Mouse (Mus musculus) cerebellum, postnatal 4 days (tissue): ENCODE measurements around the gene Rasgrp1.
A peak's percentile ranks its signal among the peaks of the same experiment; 100 is the strongest.

Experiments used
- DNase-seq, 2 experiments: peaks; one replicate each; pipeline ENCODE4 v3.0.0; 2022; ENCODE audit warnings: low spot score in 2 of 2, mixed read lengths in 1 of 2

Gene Rasgrp1

DNA sequence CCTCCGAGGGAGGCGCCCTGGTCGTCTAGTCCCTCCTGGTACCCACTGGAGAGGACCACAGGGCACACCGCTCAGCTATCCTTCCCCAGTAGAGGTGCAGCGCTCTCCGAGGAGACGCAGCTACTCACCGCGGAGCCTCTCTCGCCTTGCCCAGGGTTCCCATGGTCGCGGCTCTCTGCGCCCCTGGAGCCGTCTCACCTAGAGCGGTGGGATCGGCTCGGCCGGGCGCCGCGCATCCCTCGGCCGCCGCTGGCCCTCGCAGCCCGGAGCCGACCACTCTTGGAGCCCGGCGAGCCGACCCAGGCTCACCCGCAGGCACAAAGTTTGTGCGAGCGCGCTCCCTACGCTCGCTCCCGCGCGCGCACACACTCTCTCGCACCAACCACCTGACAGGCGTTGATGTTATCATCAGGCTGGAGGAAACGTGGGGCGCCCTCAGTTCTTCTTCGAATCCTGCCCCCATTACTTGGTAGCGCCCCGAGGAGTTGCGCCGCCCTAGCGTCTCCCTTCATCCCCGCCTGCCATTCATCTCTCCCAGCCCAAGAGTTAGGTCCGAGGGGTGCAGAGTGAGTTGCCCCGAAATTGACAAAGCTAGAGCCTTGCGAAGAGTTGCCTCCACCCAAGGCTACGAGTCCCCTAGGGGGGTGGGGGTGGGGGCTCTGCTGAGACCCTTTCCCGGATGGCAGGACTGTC lies at the start of gene Rasgrp1:
Rasgrp1 (minus strand) TSS at position 455 of the 693 bp plus-strand sequence.
- no peak for DNase-seq

GRCm38 (mm10) chr2:117389925-117390892 lies 47.4 kb upstream of the Rasgrp1 start:
- no peak for DNase-seq

DNA sequence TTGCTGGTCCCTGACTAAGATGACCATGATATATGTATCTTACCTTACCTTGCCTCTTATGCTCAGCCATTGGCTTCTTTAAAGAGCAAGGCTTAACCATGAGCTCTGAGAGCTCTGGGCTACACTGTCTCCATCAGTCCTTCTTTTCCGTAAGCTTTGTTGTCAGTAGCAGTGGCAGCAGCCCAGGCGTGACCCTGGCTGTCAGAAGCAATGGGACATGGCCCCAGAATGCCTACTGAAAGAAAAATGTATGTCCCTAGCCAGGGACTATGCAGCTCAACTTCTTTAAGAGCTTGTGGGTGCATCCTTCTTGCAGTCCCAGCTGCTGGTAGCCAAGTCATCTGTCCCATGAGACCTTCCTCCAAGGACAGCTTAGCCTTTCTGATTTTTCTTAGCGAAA lies 46.7 kb upstream of the Rasgrp1 start:
- DNase-seq, result no peak

- DNase-seq, result no peak
Measured at GRCm38 (mm10) chr2:117388121-117388520, 45.3 kb upstream of the Rasgrp1 start.

- no peak for DNase-seq
Measured at GRCm38 (mm10) chr2:117386981-117387705, 44.3 kb upstream of the Rasgrp1 start.

DNA sequence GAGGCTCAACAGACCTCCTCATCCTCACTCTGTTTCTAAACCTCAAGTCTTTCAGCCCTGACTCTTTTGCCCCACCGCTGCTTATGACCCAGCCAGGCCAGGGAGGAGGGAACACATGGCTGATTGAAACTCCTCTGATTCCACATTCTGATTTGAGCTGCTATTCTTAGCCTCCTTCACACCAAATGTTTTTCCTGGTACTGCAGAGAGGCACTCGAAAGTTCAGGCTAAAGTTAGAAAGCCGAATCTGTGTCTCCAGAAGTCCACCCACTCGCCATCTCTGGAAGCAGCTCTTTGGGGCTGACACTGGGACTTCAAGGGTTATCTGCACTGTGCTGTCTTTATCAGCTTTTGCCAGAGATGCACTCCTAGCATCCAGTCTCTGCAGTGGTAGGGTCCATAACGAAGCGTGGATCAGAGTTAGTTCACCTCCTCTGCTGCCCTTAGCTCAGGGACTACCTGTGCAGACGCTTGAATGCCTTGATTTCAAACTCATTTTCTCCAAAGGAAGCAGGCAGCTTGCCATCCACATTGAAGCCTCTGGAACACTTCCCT lies 43.3 kb upstream of the Rasgrp1 start:
- no peak for DNase-seq

DNA sequence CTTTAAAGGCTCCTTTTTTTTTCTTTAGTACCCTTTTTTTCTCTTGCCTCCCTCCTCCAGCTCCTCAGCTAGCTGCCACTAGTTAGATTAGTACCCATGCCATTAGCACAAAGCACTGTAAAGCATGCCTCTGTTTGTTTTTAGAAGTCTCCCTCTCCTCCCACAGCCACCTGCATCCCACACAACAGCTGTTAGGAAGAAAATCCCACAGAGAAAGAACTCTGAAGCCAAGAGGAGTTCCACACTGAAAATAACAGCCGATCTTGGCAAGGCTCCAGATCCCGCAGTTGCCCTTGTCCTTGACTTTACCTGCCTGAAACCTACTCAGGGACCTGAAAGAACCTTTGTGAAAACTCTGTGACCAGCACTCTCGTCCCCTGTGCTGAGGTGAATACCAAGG lies 38.5 kb upstream of the Rasgrp1 start:
- peak in 1 of 2 experiments; percentile 21 for DNase-seq

GRCm38 (mm10) chr2:117374293-117374830 lies 31.6 kb upstream of the Rasgrp1 start:
- no peak for DNase-seq

GRCm38 (mm10) chr2:117371706-117372105 lies 28.9 kb upstream of the Rasgrp1 start:
- no peak for DNase-seq

DNA sequence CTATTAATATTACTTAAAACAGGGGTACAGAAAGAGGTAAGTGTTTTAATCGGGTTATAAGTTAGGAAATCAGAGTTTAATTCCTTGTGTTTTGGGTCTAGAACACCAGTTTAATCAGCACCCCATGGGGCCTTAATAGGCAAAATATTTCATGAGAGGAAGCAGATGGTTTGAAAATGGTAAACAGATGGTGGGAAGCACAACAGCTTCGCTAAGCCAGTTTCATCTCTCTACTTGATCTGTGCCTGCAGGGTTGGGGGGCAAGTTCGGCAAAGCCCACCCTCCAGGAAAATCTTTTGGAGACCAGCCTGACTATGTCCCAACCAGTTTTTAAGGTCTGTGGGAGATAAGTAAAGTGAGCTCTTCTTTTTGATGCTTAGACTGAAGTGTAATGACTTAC lies 23.7 kb upstream of the Rasgrp1 start:
- no peak for DNase-seq

DNA sequence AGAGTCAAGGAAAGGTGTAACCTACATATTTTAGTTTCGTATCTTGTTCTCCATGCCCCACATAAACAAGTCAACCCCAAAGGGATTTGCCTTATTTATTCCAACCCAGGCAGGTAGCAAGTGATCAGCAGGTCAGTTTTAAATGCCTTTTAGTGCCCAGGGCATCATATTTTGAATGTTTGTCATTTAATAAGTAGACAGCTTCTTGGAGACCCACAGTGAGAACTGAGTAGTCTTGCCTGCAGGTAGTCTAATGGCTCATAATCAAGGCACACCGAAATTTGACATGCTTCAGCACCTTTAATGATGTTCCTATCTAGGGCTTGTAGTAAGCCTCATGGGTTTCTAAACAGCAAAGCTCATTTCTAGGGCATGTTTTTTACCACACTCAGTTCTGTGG lies 21.3 kb upstream of the Rasgrp1 start:
- DNase-seq, result no peak

DNA sequence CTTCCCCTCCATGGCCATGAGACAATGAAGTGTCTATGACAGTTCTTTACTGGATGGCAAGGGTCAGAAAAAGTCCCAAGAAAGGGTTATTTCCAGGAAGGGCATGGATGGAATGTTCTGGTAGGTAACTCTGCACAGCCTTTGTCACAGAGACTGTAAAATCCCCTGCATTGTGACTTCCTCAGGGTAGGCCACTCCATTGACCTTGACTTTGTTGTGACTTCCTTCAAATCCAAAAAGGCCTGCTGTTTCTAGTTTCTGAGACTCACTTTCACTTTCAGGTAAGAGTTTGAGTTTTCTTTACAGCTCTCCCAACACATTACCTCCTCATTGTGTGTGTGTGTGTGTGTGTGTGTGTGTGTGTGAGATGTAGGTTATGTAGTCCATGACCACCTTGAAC lies 15.1 kb upstream of the Rasgrp1 start:
- no peak for DNase-seq

GRCm38 (mm10) chr2:117352305-117353123 lies 9.7 kb upstream of the Rasgrp1 start:
- DNase-seq, result no peak

DNA sequence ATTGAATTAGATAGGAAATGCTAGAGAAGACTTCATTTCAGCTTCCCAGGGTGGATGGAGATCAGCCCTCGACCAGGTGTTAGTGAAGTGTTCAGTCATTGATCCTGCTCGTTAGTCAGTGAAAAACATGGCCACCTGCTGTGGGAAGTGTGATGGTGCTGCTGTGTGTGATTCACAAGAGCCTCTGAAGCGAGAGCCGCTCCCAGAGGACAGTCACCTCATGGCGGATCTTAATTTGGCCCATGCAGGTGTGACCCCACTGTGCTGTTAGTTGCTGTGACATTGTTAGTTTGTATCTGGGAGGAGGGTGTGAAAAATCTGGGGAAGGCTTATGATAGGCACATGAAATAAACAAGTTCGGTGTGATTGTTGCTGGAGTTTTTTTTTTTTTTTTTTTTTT lies 7.3 kb upstream of the Rasgrp1 start:
- DNase-seq, result no peak

GRCm38 (mm10) chr2:117343240-117343624 lies 431 bp upstream of the Rasgrp1 start:
- DNase-seq, result no peak

DNA sequence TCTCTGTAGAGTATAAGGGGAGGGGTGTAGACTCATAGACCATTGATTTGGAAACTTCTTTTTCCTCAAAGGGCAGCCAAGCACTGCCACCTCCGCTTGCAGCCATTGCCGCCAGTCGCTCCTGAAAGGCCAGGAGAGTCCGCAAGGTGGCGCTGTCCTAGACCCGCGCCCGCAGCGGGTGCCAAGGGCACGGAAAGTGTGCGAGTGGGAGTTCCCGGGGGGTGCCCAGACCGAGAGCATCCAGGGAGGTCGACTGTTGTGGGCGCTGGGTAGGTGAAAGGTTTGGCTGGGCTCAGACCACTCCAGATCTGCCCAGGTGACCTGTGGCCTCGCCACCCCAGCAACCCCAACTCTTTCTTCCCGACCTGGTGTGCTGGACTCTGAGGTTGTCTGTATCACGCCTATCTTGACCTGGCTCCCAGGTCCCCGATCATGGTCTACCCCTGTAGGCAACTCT lies 683 bp downstream of the Rasgrp1 start:
- peak; percentile 60 to 82 for DNase-seq

DNA sequence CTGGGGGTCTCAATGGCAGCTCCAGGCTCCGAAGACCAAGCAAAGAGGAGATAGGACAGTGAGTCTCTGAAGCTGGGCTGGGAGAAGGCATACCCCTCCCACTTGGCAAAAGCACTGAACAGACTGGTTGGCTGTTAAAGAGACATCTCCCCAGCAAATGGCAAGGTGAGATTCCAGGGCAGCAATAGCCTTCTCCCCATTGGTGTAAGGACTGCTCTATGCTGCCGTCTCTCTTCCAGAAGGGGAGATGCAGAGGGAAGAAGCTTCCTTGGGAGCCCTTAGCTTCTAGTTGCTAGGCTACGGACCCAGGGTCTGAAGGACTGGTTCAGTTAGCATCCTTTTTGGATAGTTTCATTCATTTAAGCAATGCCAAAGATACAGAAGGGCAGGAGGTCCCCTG lies 4.3 kb downstream of the Rasgrp1 start:
- no peak for DNase-seq

- no peak for DNase-seq
Measured at GRCm38 (mm10) chr2:117337902-117338301, 4.9 kb downstream of the Rasgrp1 start.

- DNase-seq, result no peak
Measured at GRCm38 (mm10) chr2:117336946-117337665, 5.7 kb downstream of the Rasgrp1 start.
